10 mouse cellular contexts compared by ENCODE assay signal in genomic region chr12:70058956-70059851, GRCm38 (mm10). TPM values are rescaled to one million over a fixed set of nuclear protein-coding genes. Genes with fewer than 3 reads are reported as not detected.
DNase-seq lines count a peak whose midpoint lies in the region; ATAC-seq and TF ChIP-seq lines count a peak whose summit lies in the region.
"Had no signal": no experiment of that assay in that cellular context is flagged by ENCODE, and none has a peak within 500 bp of the region (broad histone marks: within the 10 kb centered on the region; RNA-seq: fewer than 3 reads in every experiment).

No protein-coding gene starts in this region.

- peak; percentile 40; the same call in 1 of the 2 replicates for TF ChIP-seq CTCF in hindbrain, postnatal 0 days (IDR thresholded peaks at IDR 0.05; ENCODE audit: low read depth)
- TF ChIP-seq CTCF in brain, embryonic 14.5 days (IDR thresholded peaks at IDR 0.05; ENCODE audit: borderline replicate concordance, extremely low read depth, insufficient read depth, insufficient read length): peak; percentile 25; the same call in 1 of the 2 replicates

- no peak overlapping the region for H3K27ac ChIP-seq in hindbrain, postnatal 0 days
- no peak overlapping the region for H3K27ac ChIP-seq in hindbrain, embryonic 14.5 days
- H3K27ac ChIP-seq in limb, embryonic 14.5 days (replicated peaks; ENCODE audit: low read depth, low read length): no peak overlapping the region
- no peak overlapping the region for H3K27ac ChIP-seq in hindbrain, embryonic 16.5 days (ENCODE audit: low read depth, low read length)
- H3K27ac ChIP-seq: stomach, embryonic 15.5 days had no signal

- H3K36me3 ChIP-seq in hindbrain, postnatal 0 days (ENCODE audit: insufficient read depth, low read length): peaks cover 25% of the 10 kb centered on the region; the same call in 1 of the 2 replicates
- peaks cover 59% of the 10 kb centered on the region for H3K36me3 ChIP-seq in hindbrain, embryonic 14.5 days (replicated peaks; ENCODE audit: control insufficient read depth, insufficient read depth)
- peaks cover 25% of the 10 kb centered on the region for H3K36me3 ChIP-seq in limb, embryonic 14.5 days (ENCODE audit: control insufficient read depth, insufficient read depth, low read length)
- H3K36me3 ChIP-seq in hindbrain, embryonic 16.5 days (ENCODE audit: control insufficient read depth, insufficient read depth, low read length): peaks cover 7% of the 10 kb centered on the region

- no peak overlapping the region for H3K4me2 ChIP-seq in hindbrain, postnatal 0 days (ENCODE audit: low read depth, low read length)
- H3K4me2 ChIP-seq in hindbrain, embryonic 14.5 days (replicated peaks): no peak overlapping the region
- no peak overlapping the region for H3K4me2 ChIP-seq in limb, embryonic 14.5 days (replicated peaks; ENCODE audit: low read depth, low read length, severe bottlenecking)
- H3K4me2 ChIP-seq in hindbrain, embryonic 16.5 days (ENCODE audit: low read length): no peak overlapping the region
- H3K4me2 ChIP-seq: stomach, embryonic 15.5 days had no signal

- H3K27me3 ChIP-seq in hindbrain, postnatal 0 days (ENCODE audit: insufficient read depth, low read length): no peaks in the 10 kb centered on the region
- no peaks in the 10 kb centered on the region for H3K27me3 ChIP-seq in hindbrain, embryonic 14.5 days (ENCODE audit: control insufficient read depth, insufficient read depth, low read length)
- H3K27me3 ChIP-seq in limb, embryonic 14.5 days (ENCODE audit: control insufficient read depth, insufficient read depth, low read length): no peaks in the 10 kb centered on the region
- no peaks in the 10 kb centered on the region for H3K27me3 ChIP-seq in hindbrain, embryonic 16.5 days (replicated peaks; ENCODE audit: control insufficient read depth, insufficient read depth, low read length)
- H3K27me3 ChIP-seq: stomach, embryonic 15.5 days had no signal

- DNase-seq in hindbrain, postnatal 0 days (ENCODE audit: low spot score): no peak
- no peak for DNase-seq in hindbrain, embryonic 14.5 days (ENCODE audit: low spot score)
- DNase-seq in 3T3-L1 (ENCODE audit: low read depth, low spot score): peak; percentile 39
- DNase-seq in brain, embryonic 14.5 days (ENCODE audit: low read depth): no peak
- DNase-seq in limb, embryonic 14.5 days (ENCODE audit: low spot score): peak; percentile 15
- no peak for DNase-seq in frontal cortex, postnatal 10 days (ENCODE audit: low spot score in 2 of 2)

- no peaks in the 10 kb centered on the region for H3K4me1 ChIP-seq in hindbrain, postnatal 0 days (ENCODE audit: insufficient read depth, low read length)
- H3K4me1 ChIP-seq in hindbrain, embryonic 14.5 days (replicated peaks; ENCODE audit: control insufficient read depth, insufficient read depth, low read length): no peaks in the 10 kb centered on the region
- H3K4me1 ChIP-seq in limb, embryonic 14.5 days (ENCODE audit: control insufficient read depth, insufficient read depth, low read length): peaks cover 9% of the 10 kb centered on the region; the same call in 1 of the 2 replicates
- no peaks in the 10 kb centered on the region for H3K4me1 ChIP-seq in hindbrain, embryonic 16.5 days (ENCODE audit: control insufficient read depth, insufficient read depth, low read depth, low read length)
- H3K4me1 ChIP-seq: stomach, embryonic 15.5 days had no signal

- TF ChIP-seq POLR2A in brain, embryonic 14.5 days (IDR thresholded peaks at IDR 0.05; ENCODE audit: borderline replicate concordance, extremely low read depth, insufficient read depth, insufficient read length, poor library complexity, severe bottlenecking): no peak
- no peak for TF ChIP-seq POLR2A in limb, embryonic 14.5 days (IDR thresholded peaks at IDR 0.05; ENCODE audit: borderline replicate concordance, extremely low read depth, insufficient read depth, insufficient read length)

- WGBS in hindbrain, postnatal 0 days: 70% methylated on average over 14 of the region's 14 CpGs
- 72% methylated on average over 14 of the region's 14 CpGs for WGBS in hindbrain, embryonic 14.5 days
- WGBS in limb, embryonic 14.5 days: 62% methylated on average over 14 of the region's 14 CpGs
- 71% methylated on average over 14 of the region's 14 CpGs for WGBS in hindbrain, embryonic 16.5 days

- no peak for ATAC-seq in hindbrain, postnatal 0 days
- no peak for ATAC-seq in hindbrain, embryonic 14.5 days (ENCODE audit: low FRiP score)
- ATAC-seq in limb, embryonic 14.5 days (ENCODE audit: low FRiP score, low read depth): no peak
- ATAC-seq in inflammation-experienced regulatory T-cells, adult 6 months: no peak
- no peak for ATAC-seq in hindbrain, embryonic 16.5 days
- ATAC-seq: intestine, embryonic 16.5 days had no signal

- H3K9ac ChIP-seq in hindbrain, postnatal 0 days (replicated peaks; ENCODE audit: low read length): no peak overlapping the region
- no peak overlapping the region for H3K9ac ChIP-seq in hindbrain, embryonic 14.5 days
- no peak overlapping the region for H3K9ac ChIP-seq in limb, embryonic 14.5 days (ENCODE audit: low read depth, low read length, severe bottlenecking)
- H3K9ac ChIP-seq in hindbrain, embryonic 16.5 days (ENCODE audit: low read depth, low read length): no peak overlapping the region
- H3K9ac ChIP-seq: stomach, embryonic 15.5 days had no signal

- H3K4me3 ChIP-seq in hindbrain, postnatal 0 days (ENCODE audit: low read length): no peak overlapping the region
- H3K4me3 ChIP-seq in hindbrain, embryonic 14.5 days (replicated peaks; ENCODE audit: low read length): no peak overlapping the region
- H3K4me3 ChIP-seq in limb, embryonic 14.5 days (replicated peaks; ENCODE audit: low read length): no peak overlapping the region
- no peak overlapping the region for H3K4me3 ChIP-seq in hindbrain, embryonic 16.5 days (ENCODE audit: low read length)
- H3K4me3 ChIP-seq: stomach, embryonic 15.5 days had no signal

- H3K9me3 ChIP-seq in hindbrain, postnatal 0 days (ENCODE audit: low read length): no peaks in the 10 kb centered on the region
- H3K9me3 ChIP-seq in hindbrain, embryonic 14.5 days (ENCODE audit: control insufficient read depth, low read length): no peaks in the 10 kb centered on the region
- no peaks in the 10 kb centered on the region for H3K9me3 ChIP-seq in limb, embryonic 14.5 days (ENCODE audit: control insufficient read depth, low read length)
- H3K9me3 ChIP-seq in hindbrain, embryonic 16.5 days (ENCODE audit: control insufficient read depth, low read length): no peaks in the 10 kb centered on the region
- H3K9me3 ChIP-seq: stomach, embryonic 15.5 days had no signal

RNA-seq across cellular contexts. Expression of gene Nin, which starts 54.3 kb away (rescaled TPM):
- 18.9 and 24.2 TPM in 2 replicates for total RNA-seq in hindbrain, postnatal 0 days (2014; rRNA removed)
- 6.1 and 6.2 TPM in 2 replicates for polyA plus RNA-seq in hindbrain, postnatal 0 days (2015; fragmentation: Nextera tagmentation; extraction: Ambion mirVana)
- 12.6 and 12.8 TPM in 2 replicates for polyA plus RNA-seq in hindbrain, embryonic 14.5 days (2014; fragmentation: Nextera tagmentation; extraction: Ambion mirVana)
- polyA plus RNA-seq in brain, embryonic 14.5 days (2012; rRNA removed): 23.8 and 29.7 TPM in 2 replicates
- 14.3 and 16.9 TPM in 2 replicates for polyA plus RNA-seq in limb, embryonic 14.5 days (2012; rRNA removed)
- polyA plus RNA-seq in limb, embryonic 14.5 days (2014; fragmentation: Nextera tagmentation; extraction: Ambion mirVana): 13.7 and 16.1 TPM in 2 replicates
- 10 to 100 TPM; 14.6 to 25.0 (median 24.6) TPM for polyA plus RNA-seq in inflammation-experienced regulatory T-cells, adult 6 months (2017; shearing (Covaris generic))
- polyA plus RNA-seq in hindbrain, embryonic 16.5 days (2015; fragmentation: Nextera tagmentation; extraction: Ambion mirVana): 9.4 and 10.8 TPM in 2 replicates

Comparison
In these comparisons a context has a peak if more than half of its experiments do, and no peak if none do; other contexts are left out.
1. DNase-seq: peak in 3T3-L1 (single experiment) and limb, embryonic 14.5 days (single experiment); none in hindbrain, postnatal 0 days (single experiment), hindbrain, embryonic 14.5 days (single experiment), brain, embryonic 14.5 days (single experiment) and frontal cortex, postnatal 10 days (0 of 2).